ENCODE assay signal across 21 mouse cellular contexts in genomic region chr9:84740336-84740735, GRCm38 (mm10).
DNase-seq lines count a peak whose midpoint lies in the region; ATAC-seq and TF ChIP-seq lines count a peak whose summit lies in the region.
"Had no signal": no experiment of that assay in that cellular context is flagged by ENCODE, and none has a peak within 500 bp of the region (broad histone marks: within the 10 kb centered on the region; RNA-seq: fewer than 3 reads in every experiment).

No protein-coding gene starts in this region.

- H3K36me3 ChIP-seq in heart, embryonic 11.5 days (ENCODE audit: control insufficient read depth, insufficient read depth, low read length) = no peaks in the 10 kb centered on the region
- no peaks in the 10 kb centered on the region for H3K36me3 ChIP-seq in liver, adult 2 months (ENCODE audit: control insufficient read depth, insufficient read depth, low read length)
- no peaks in the 10 kb centered on the region for H3K36me3 ChIP-seq in liver, postnatal 0 days (replicated peaks; ENCODE audit: insufficient read depth, low read length)
- H3K36me3 ChIP-seq: embryonic facial prominence, embryonic 10.5 days; heart, embryonic 13.5 days; hindbrain, embryonic 12.5 days had no signal

- no peak for ATAC-seq in heart, embryonic 11.5 days (replicated peaks; ENCODE audit: insufficient number of reproducible peaks, low FRiP score, low TSS enrichment)
- ATAC-seq in liver, postnatal 0 days = no peak
- ATAC-seq: activated CD4-positive, CD25-positive, alpha-beta regulatory T cell, adult 4 months; forebrain, embryonic 13.5 days; forebrain, postnatal 0 days; hindbrain, embryonic 16.5 days; inflammation-experienced regulatory T-cells, adult 6 months; Patski had no signal

- no peak overlapping the region for H3K4me3 ChIP-seq in heart, embryonic 11.5 days (ENCODE audit: low read depth, low read length)
- no peak overlapping the region for H3K4me3 ChIP-seq in liver, adult 2 months (ENCODE audit: insufficient read depth, low read depth, low read length)
- H3K4me3 ChIP-seq in liver, postnatal 0 days (ENCODE audit: low read depth, low read length) = no peak overlapping the region
- H3K4me3 ChIP-seq: embryonic facial prominence, embryonic 10.5 days; forebrain, embryonic 13.5 days; heart, embryonic 13.5 days; hindbrain, embryonic 12.5 days had no signal

- no peaks in the 10 kb centered on the region for H3K79me2 ChIP-seq in liver, adult 2 months (ENCODE audit: control insufficient read depth, insufficient read depth, low read length)

- no peak overlapping the region for H3K4me2 ChIP-seq in heart, embryonic 11.5 days
- no peak overlapping the region for H3K4me2 ChIP-seq in liver, postnatal 0 days (ENCODE audit: low read depth, low read length)
- H3K4me2 ChIP-seq: forebrain, embryonic 13.5 days; heart, embryonic 13.5 days; hindbrain, embryonic 12.5 days had no signal

- DNase-seq in heart, adult 18-20 months = peak; percentile 18 to 33
- peak; percentile 27 for DNase-seq in kidney, adult 9 months
- no peak for DNase-seq in kidney, adult 18-20 months
- peak; percentile 39 for DNase-seq in liver, adult 2 months (ENCODE audit: extremely low read depth, low read depth, low spot score)
- DNase-seq in liver, postnatal 0 days = no peak
- DNase-seq: adrenal gland, adult 2 months; adrenal gland, postnatal 25 days; cerebellum, adult 2 months; cerebellum, postnatal 10 days; forebrain, postnatal 0 days; gastrocnemius, postnatal 10 days had no signal

- H3K9me3 ChIP-seq in heart, embryonic 11.5 days (replicated peaks; ENCODE audit: control insufficient read depth, low read length) = no peaks in the 10 kb centered on the region
- no peaks in the 10 kb centered on the region for H3K9me3 ChIP-seq in liver, postnatal 0 days (ENCODE audit: low read length)
- H3K9me3 ChIP-seq: embryonic facial prominence, embryonic 10.5 days; forebrain, embryonic 13.5 days; heart, embryonic 13.5 days; hindbrain, embryonic 12.5 days had no signal

- WGBS in heart, embryonic 11.5 days (ENCODE audit: insufficient replicate concordance) = 84% methylated on average over 2 of the region's 2 CpGs
- WGBS in liver, adult 2 months = 71% methylated on average over 2 of the region's 2 CpGs
- 59% methylated on average over 2 of the region's 2 CpGs for WGBS in liver, postnatal 0 days (ENCODE audit: insufficient replicate concordance)

- H3K27ac ChIP-seq in heart, embryonic 11.5 days (ENCODE audit: low read depth, low read length) = no peak overlapping the region
- H3K27ac ChIP-seq in liver, adult 2 months (replicated peaks; ENCODE audit: insufficient read depth, low read depth, low read length) = no peak overlapping the region
- H3K27ac ChIP-seq in liver, postnatal 0 days (ENCODE audit: low read depth) = no peak overlapping the region
- H3K27ac ChIP-seq: embryonic facial prominence, embryonic 10.5 days; forebrain, embryonic 13.5 days; heart, embryonic 13.5 days; hindbrain, embryonic 12.5 days had no signal

- TF ChIP-seq CTCF in liver, adult 2 months (IDR thresholded peaks at IDR 0.05; ENCODE audit: low read depth, low read length) = no peak
- TF ChIP-seq CTCF in liver, postnatal 0 days (IDR thresholded peaks at IDR 0.05; ENCODE audit: low read depth) = no peak

- TF ChIP-seq EP300 in liver, postnatal 0 days (IDR thresholded peaks at IDR 0.05; ENCODE audit: low read depth) = no peak

- no peak for TF ChIP-seq POLR2A in liver, adult 2 months (IDR thresholded peaks at IDR 0.05; ENCODE audit: extremely low read depth, insufficient read depth, low read length)

- H3K4me1 ChIP-seq in heart, embryonic 11.5 days (ENCODE audit: control insufficient read depth, insufficient read depth, low read length) = no peaks in the 10 kb centered on the region
- no peaks in the 10 kb centered on the region for H3K4me1 ChIP-seq in liver, adult 2 months (ENCODE audit: control insufficient read depth, insufficient read depth, low read length)
- no peaks in the 10 kb centered on the region for H3K4me1 ChIP-seq in liver, postnatal 0 days (ENCODE audit: insufficient read depth)
- H3K4me1 ChIP-seq: embryonic facial prominence, embryonic 10.5 days; forebrain, embryonic 13.5 days; heart, embryonic 13.5 days; hindbrain, embryonic 12.5 days had no signal

- no peaks in the 10 kb centered on the region for H3K27me3 ChIP-seq in heart, embryonic 11.5 days (ENCODE audit: control insufficient read depth, insufficient read depth, low read length)
- no peaks in the 10 kb centered on the region for H3K27me3 ChIP-seq in liver, adult 2 months (ENCODE audit: control insufficient read depth, insufficient read depth, low read length)
- H3K27me3 ChIP-seq in liver, postnatal 0 days (ENCODE audit: insufficient read depth, low read length) = no peaks in the 10 kb centered on the region
- H3K27me3 ChIP-seq: CH12.LX; forebrain, embryonic 13.5 days; heart, embryonic 13.5 days; hindbrain, embryonic 12.5 days had no signal

- no peak overlapping the region for H3K9ac ChIP-seq in heart, embryonic 11.5 days (ENCODE audit: low read depth, low read length)
- H3K9ac ChIP-seq in liver, adult 2 months (ENCODE audit: low read depth, low read length) = no peak overlapping the region
- no peak overlapping the region for H3K9ac ChIP-seq in liver, postnatal 0 days (replicated peaks)
- H3K9ac ChIP-seq: forebrain, embryonic 13.5 days; forebrain, postnatal 0 days; heart, embryonic 13.5 days; hindbrain, embryonic 12.5 days had no signal

Comparison
In these comparisons a context has a peak if more than half of its experiments do, and no peak if none do; other contexts are left out.
1. DNase-seq: peak in heart, adult 18-20 months (2 of 2), kidney, adult 9 months (single experiment) and liver, adult 2 months (single experiment); none in kidney, adult 18-20 months (single experiment) and liver, postnatal 0 days (single experiment).